7 mouse cellular contexts compared by ENCODE assay signal in the genomic region with DNA sequence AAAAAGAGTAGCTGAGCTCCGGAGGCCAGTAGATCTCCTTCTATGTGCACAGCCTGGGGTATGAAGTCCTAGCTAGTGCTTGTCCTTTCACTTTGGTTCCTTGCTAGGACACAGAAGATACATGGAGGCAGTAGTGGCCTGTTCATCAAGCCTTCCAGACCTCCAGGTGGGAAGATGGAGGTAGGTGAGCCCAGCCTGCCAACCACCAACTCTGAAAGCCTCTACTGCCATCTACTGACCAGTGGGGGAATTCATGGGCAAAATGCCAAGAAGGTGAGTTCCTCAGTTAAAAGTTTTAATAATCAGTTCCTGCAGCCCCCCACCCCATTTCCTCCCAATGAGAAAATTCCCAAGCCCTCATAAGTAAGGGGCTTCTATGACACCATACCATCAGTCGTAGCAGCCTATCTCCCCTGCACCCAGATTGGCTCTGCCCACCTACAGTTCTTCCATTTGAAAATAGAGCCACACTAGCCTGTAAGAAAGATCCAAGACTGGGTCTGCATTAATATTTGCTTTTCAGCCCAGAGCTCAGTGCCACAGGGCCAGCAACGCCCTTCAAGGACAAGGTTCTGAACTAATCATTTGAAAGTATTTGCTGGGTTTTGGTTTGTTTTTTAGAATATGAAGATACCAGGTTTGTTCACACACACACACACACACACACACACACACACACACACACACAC.
A peak's percentile ranks its signal among the peaks of the same experiment; 100 is the strongest.
DNase-seq lines count a peak whose midpoint lies in the region; ATAC-seq and TF ChIP-seq lines count a peak whose summit lies in the region.

No protein-coding gene starts in this region.

- DNase-seq in midbrain, embryonic 14.5 days = peak; percentile 72
- DNase-seq in ZHBTc4 (ENCODE audit: low read depth, low spot score) = peak; percentile 70
- peak; percentile 70 for DNase-seq in embryonic facial prominence, embryonic 10.5 days (ENCODE audit: low spot score)
- DNase-seq in kidney, postnatal 14 days = peak; percentile 33
- DNase-seq in liver, postnatal 0 days = peak; percentile 71
- peak; percentile 26 for DNase-seq in skeletal muscle tissue, adult 2 months (ENCODE audit: low read depth, low spot score)

- no peak overlapping the region for H3K4me3 ChIP-seq in midbrain, embryonic 14.5 days (replicated peaks; ENCODE audit: low read depth, low read length)
- H3K4me3 ChIP-seq in midbrain, embryonic 13.5 days (replicated peaks) = no peak overlapping the region
- H3K4me3 ChIP-seq in embryonic facial prominence, embryonic 10.5 days = no peak overlapping the region
- no peak overlapping the region for H3K4me3 ChIP-seq in liver, postnatal 0 days (ENCODE audit: low read depth, low read length)

- H3K27ac ChIP-seq in midbrain, embryonic 14.5 days (replicated peaks; ENCODE audit: low read depth, low read length) = no peak overlapping the region
- no peak overlapping the region for H3K27ac ChIP-seq in midbrain, embryonic 13.5 days
- 0 out of 2 replicates have a peak overlapping the region, but pooled peaks have one; percentile 5 for H3K27ac ChIP-seq in embryonic facial prominence, embryonic 10.5 days (replicated peaks)
- no peak overlapping the region for H3K27ac ChIP-seq in liver, postnatal 0 days (ENCODE audit: low read depth)

- H3K4me2 ChIP-seq in midbrain, embryonic 14.5 days (ENCODE audit: low read length) = no peak overlapping the region
- no peak overlapping the region for H3K4me2 ChIP-seq in midbrain, embryonic 13.5 days (replicated peaks)
- no peak overlapping the region for H3K4me2 ChIP-seq in liver, postnatal 0 days (ENCODE audit: low read depth, low read length)

- no peaks in the 10 kb centered on the region for H3K4me1 ChIP-seq in midbrain, embryonic 14.5 days (ENCODE audit: control insufficient read depth, insufficient read depth, low read length)
- H3K4me1 ChIP-seq in midbrain, embryonic 13.5 days (replicated peaks) = no peaks in the 10 kb centered on the region
- peaks cover 13% of the 10 kb centered on the region for H3K4me1 ChIP-seq in embryonic facial prominence, embryonic 10.5 days
- H3K4me1 ChIP-seq in liver, postnatal 0 days (ENCODE audit: insufficient read depth) = peaks cover 6% of the 10 kb centered on the region; the same call in 1 of the 2 replicates

- no peak for TF ChIP-seq EP300 in liver, postnatal 0 days (IDR thresholded peaks at IDR 0.05; ENCODE audit: low read depth)

- H3K9ac ChIP-seq in midbrain, embryonic 14.5 days (replicated peaks; ENCODE audit: low read length) = no peak overlapping the region
- H3K9ac ChIP-seq in midbrain, embryonic 13.5 days (replicated peaks) = no peak overlapping the region
- no peak overlapping the region for H3K9ac ChIP-seq in liver, postnatal 0 days (replicated peaks)

- H3K36me3 ChIP-seq in midbrain, embryonic 14.5 days (ENCODE audit: control insufficient read depth, insufficient read depth, low read length) = no peaks in the 10 kb centered on the region
- no peaks in the 10 kb centered on the region for H3K36me3 ChIP-seq in midbrain, embryonic 13.5 days
- no peaks in the 10 kb centered on the region for H3K36me3 ChIP-seq in embryonic facial prominence, embryonic 10.5 days (replicated peaks)
- no peaks in the 10 kb centered on the region for H3K36me3 ChIP-seq in liver, postnatal 0 days (replicated peaks; ENCODE audit: insufficient read depth, low read length)

- peak; percentile 85 for TF ChIP-seq CTCF in liver, postnatal 0 days (IDR thresholded peaks at IDR 0.05; ENCODE audit: low read depth)

- H3K9me3 ChIP-seq in midbrain, embryonic 14.5 days (ENCODE audit: control insufficient read depth, low read length) = no peaks in the 10 kb centered on the region
- H3K9me3 ChIP-seq in midbrain, embryonic 13.5 days = no peaks in the 10 kb centered on the region
- no peaks in the 10 kb centered on the region for H3K9me3 ChIP-seq in embryonic facial prominence, embryonic 10.5 days
- H3K9me3 ChIP-seq in liver, postnatal 0 days (ENCODE audit: low read length) = no peaks in the 10 kb centered on the region

- H3K27me3 ChIP-seq in midbrain, embryonic 14.5 days (ENCODE audit: control insufficient read depth, insufficient read depth, low read length) = no peaks in the 10 kb centered on the region
- no peaks in the 10 kb centered on the region for H3K27me3 ChIP-seq in midbrain, embryonic 13.5 days
- H3K27me3 ChIP-seq in embryonic facial prominence, embryonic 10.5 days (replicated peaks; ENCODE audit: low read depth, poor library complexity, severe bottlenecking) = no peaks in the 10 kb centered on the region
- no peaks in the 10 kb centered on the region for H3K27me3 ChIP-seq in liver, postnatal 0 days (ENCODE audit: insufficient read depth, low read length)

- no peak for ATAC-seq in midbrain, embryonic 14.5 days (ENCODE audit: low FRiP score, low TSS enrichment)
- ATAC-seq in midbrain, embryonic 13.5 days = no peak
- peak; percentile 43; the same call in 1 of the 2 replicates for ATAC-seq in liver, postnatal 0 days

- WGBS in midbrain, embryonic 14.5 days = 68% methylated on average over 3 of the region's 3 CpGs
- WGBS in midbrain, embryonic 13.5 days = 63% methylated on average over 3 of the region's 3 CpGs
- 65% methylated on average over 3 of the region's 3 CpGs for WGBS in embryonic facial prominence, embryonic 10.5 days
- 29% methylated on average over 3 of the region's 3 CpGs for WGBS in liver, postnatal 0 days (ENCODE audit: insufficient replicate concordance)
